8 mouse cellular contexts compared by ENCODE assay signal in genomic region chr2:29053802-29054544, GRCm38 (mm10). TPM values are rescaled to one million over a fixed set of nuclear protein-coding genes. Genes with fewer than 3 reads are reported as not detected.
A peak's percentile ranks its signal among the peaks of the same experiment; 100 is the strongest.
DNase-seq lines count a peak whose midpoint lies in the region; ATAC-seq and TF ChIP-seq lines count a peak whose summit lies in the region.

No protein-coding gene starts in this region.

- peak; percentile 46 for DNase-seq in urinary bladder, postnatal 25 days (ENCODE audit: low spot score)
- no peak for DNase-seq in urinary bladder, adult 2 months (ENCODE audit: low spot score)
- DNase-seq in embryo, embryonic 10.5 days (ENCODE audit: low spot score), result peak; percentile 89
- DNase-seq in heart, adult 9 months (ENCODE audit: low spot score in 2 of 2), result peak; percentile 17 to 44

- peak overlapping the region; percentile 45; the same call in 1 of the 2 replicates for H3K4me3 ChIP-seq in kidney, embryonic 14.5 days (ENCODE audit: low read length)
- H3K4me3 ChIP-seq in liver, embryonic 12.5 days, result peak overlapping the region; percentile 60
- peak overlapping the region; percentile 14 for H3K4me3 ChIP-seq in myocyte
- H3K4me3 ChIP-seq in stomach, embryonic 14.5 days (ENCODE audit: low read depth, low read length), result peak overlapping the region; percentile 41

- H3K27ac ChIP-seq in kidney, embryonic 14.5 days (ENCODE audit: low read depth, low read length), result no peak overlapping the region
- no peak overlapping the region for H3K27ac ChIP-seq in liver, embryonic 12.5 days
- no peak overlapping the region for H3K27ac ChIP-seq in stomach, embryonic 14.5 days (ENCODE audit: low read length)

- H3K9ac ChIP-seq in kidney, embryonic 14.5 days (ENCODE audit: low read depth, low read length), result peak overlapping the region; percentile 58; the same call in 1 of the 2 replicates
- H3K9ac ChIP-seq in liver, embryonic 12.5 days, result 0 out of 2 replicates have a peak overlapping the region, but pooled peaks have one; percentile 45
- H3K9ac ChIP-seq in stomach, embryonic 14.5 days (replicated peaks; ENCODE audit: low read depth, low read length), result peak overlapping the region; percentile 31; the same call in 1 of the 2 replicates

- WGBS in kidney, embryonic 14.5 days, result 2% methylated on average over 20 of the region's 20 CpGs
- WGBS in liver, embryonic 12.5 days (ENCODE audit: insufficient replicate concordance), result 2% methylated on average over 20 of the region's 20 CpGs
- 3% methylated on average over 20 of the region's 20 CpGs for WGBS in stomach, embryonic 14.5 days

- H3ac ChIP-seq in myocyte (ENCODE audit: control insufficient read depth, insufficient read length), result no peak overlapping the region

- H3K9me3 ChIP-seq in kidney, embryonic 14.5 days (ENCODE audit: control insufficient read depth, low read length), result no peaks in the 10 kb centered on the region
- no peaks in the 10 kb centered on the region for H3K9me3 ChIP-seq in liver, embryonic 12.5 days (replicated peaks)
- no peaks in the 10 kb centered on the region for H3K9me3 ChIP-seq in stomach, embryonic 14.5 days (ENCODE audit: control insufficient read depth, low read depth, low read length)

- no peaks in the 10 kb centered on the region for H3K36me3 ChIP-seq in kidney, embryonic 14.5 days (ENCODE audit: control insufficient read depth, insufficient read depth, low read length)
- no peaks in the 10 kb centered on the region for H3K36me3 ChIP-seq in liver, embryonic 12.5 days
- H3K36me3 ChIP-seq in myocyte (ENCODE audit: control insufficient read depth, insufficient read depth), result no peaks in the 10 kb centered on the region
- H3K36me3 ChIP-seq in stomach, embryonic 14.5 days (ENCODE audit: control insufficient read depth, insufficient read depth, low read length), result no peaks in the 10 kb centered on the region

- ATAC-seq in kidney, embryonic 14.5 days (ENCODE audit: low FRiP score, low TSS enrichment), result peak; percentile 44; the same call in 1 of the 2 replicates
- 0 out of 2 replicates have a peak, but pooled peaks have one; percentile 42 for ATAC-seq in liver, embryonic 12.5 days
- ATAC-seq in stomach, embryonic 14.5 days (ENCODE audit: insufficient number of reproducible peaks, insufficient read depth, low FRiP score, low read depth), result 0 out of 2 replicates have a peak, but pooled peaks have one; percentile 29

- no peak for TF ChIP-seq POLR2A in myocyte (IDR thresholded peaks at IDR 0.05; ENCODE audit: insufficient read length, low read depth)

- peaks cover 9% of the 10 kb centered on the region for H3K4me1 ChIP-seq in kidney, embryonic 14.5 days (ENCODE audit: control insufficient read depth, insufficient read depth, low read length)
- H3K4me1 ChIP-seq in liver, embryonic 12.5 days, result peaks cover 16% of the 10 kb centered on the region
- peaks cover 6% of the 10 kb centered on the region; the same call in 1 of the 2 replicates for H3K4me1 ChIP-seq in stomach, embryonic 14.5 days (ENCODE audit: control insufficient read depth, insufficient read depth, low read length)

- peaks cover 12% of the 10 kb centered on the region for H3K27me3 ChIP-seq in kidney, embryonic 14.5 days (ENCODE audit: control insufficient read depth, insufficient read depth, low read length)
- peaks cover 48% of the 10 kb centered on the region for H3K27me3 ChIP-seq in liver, embryonic 12.5 days (replicated peaks)
- H3K27me3 ChIP-seq in myocyte (ENCODE audit: control insufficient read depth, insufficient read depth, insufficient read length), result peaks cover 17% of the 10 kb centered on the region
- 0 out of 2 replicates have a peak, but pooled peaks cover 2% of the 10 kb centered on the region for H3K27me3 ChIP-seq in stomach, embryonic 14.5 days (ENCODE audit: control insufficient read depth, insufficient read depth, low read length)

- peak overlapping the region; percentile 86 for H3K4me2 ChIP-seq in kidney, embryonic 14.5 days (replicated peaks; ENCODE audit: low read depth, low read length)
- H3K4me2 ChIP-seq in liver, embryonic 12.5 days, result peak overlapping the region; percentile 82
- peak overlapping the region; percentile 77 for H3K4me2 ChIP-seq in myocyte (ENCODE audit: low read depth)
- peak overlapping the region; percentile 88 for H3K4me2 ChIP-seq in stomach, embryonic 14.5 days (replicated peaks; ENCODE audit: low read depth, low read length)

- H3K79me2 ChIP-seq in myocyte (ENCODE audit: control insufficient read depth, insufficient read depth), result no peaks in the 10 kb centered on the region

TF ChIP-seq in myocyte, 11 proteins besides CTCF, POLR2A, EP300 and RAD21:
- TF ChIP-seq USF1 (IDR thresholded peaks at IDR 0.05; ENCODE audit: low read depth) (no peak), TCF12 (IDR thresholded peaks at IDR 0.05; ENCODE audit: insufficient read depth, poor library complexity, severe bottlenecking) (no peak), CEBPB (IDR thresholded peaks at IDR 0.05; ENCODE audit: insufficient read depth, poor library complexity, severe bottlenecking) (no peak), POLR2AphosphoS2 (IDR thresholded peaks at IDR 0.05; ENCODE audit: insufficient read length, low read depth) (no peak), MYOG (IDR thresholded peaks at IDR 0.05; ENCODE audit: control insufficient read depth in 1 of 3, insufficient read depth in 1 of 3, insufficient read length in 2 of 3, low read depth in 2 of 3) (no peak), E2F4 (IDR thresholded peaks at IDR 0.05; ENCODE audit: insufficient read depth) (no peak), SRF (IDR thresholded peaks at IDR 0.05; ENCODE audit: control insufficient read depth, insufficient read length, low read depth) (no peak), TCF3 (IDR thresholded peaks at IDR 0.05; ENCODE audit: insufficient read length, low read depth) (no peak), REST (IDR thresholded peaks at IDR 0.05; ENCODE audit: insufficient read depth, insufficient read length) (no peak), MYOD1 (IDR thresholded peaks at IDR 0.05; ENCODE audit: control insufficient read depth in 1 of 3, insufficient read length in 2 of 3, low read depth in 2 of 3) (no peak), MAX (IDR thresholded peaks at IDR 0.05; ENCODE audit: low read depth) (no peak)

RNA-seq across cellular contexts. Expression of gene Cfap77, which starts 0.9 kb away (rescaled TPM):
- polyA plus RNA-seq in urinary bladder, adult 2 months (2012; rRNA removed), result 0.06 and 0.16 TPM in 2 replicates
- 0.37 and 0.51 TPM in 2 replicates for polyA plus RNA-seq in kidney, embryonic 14.5 days (2014; fragmentation: Nextera tagmentation; extraction: Ambion mirVana)
- polyA plus RNA-seq in liver, embryonic 12.5 days (2016; fragmentation: Nextera tagmentation; extraction: Ambion mirVana), result 0.12 and 0.30 TPM in 2 replicates
- polyA plus RNA-seq in myocyte (2012; fragmentation: generic; extraction: Trizol), result 0.06 TPM
- polyA plus RNA-seq in stomach, embryonic 14.5 days (2014; fragmentation: Nextera tagmentation; extraction: Ambion mirVana), result 0.55 and 0.59 TPM in 2 replicates

RNA-seq across cellular contexts. Expression of gene Ttf1, which starts 6.1 kb away (rescaled TPM):
- 15.0 and 16.7 TPM in 2 replicates for polyA plus RNA-seq in urinary bladder, adult 2 months (2012; rRNA removed)
- polyA plus RNA-seq in kidney, embryonic 14.5 days (2014; fragmentation: Nextera tagmentation; extraction: Ambion mirVana), result 9.4 and 10.9 TPM in 2 replicates
- 7.9 and 8.4 TPM in 2 replicates for polyA plus RNA-seq in liver, embryonic 12.5 days (2016; fragmentation: Nextera tagmentation; extraction: Ambion mirVana)
- polyA plus RNA-seq in myocyte (2012; fragmentation: generic; extraction: Trizol), result 3.1 TPM
- 9.9 and 10.4 TPM in 2 replicates for polyA plus RNA-seq in stomach, embryonic 14.5 days (2014; fragmentation: Nextera tagmentation; extraction: Ambion mirVana)
